Mouse (Mus musculus) neutrophil, adult 83 days (primary cell): ENCODE data around the gene Sppl2b. TPM values are rescaled to one million over a fixed set of nuclear protein-coding genes. Genes with fewer than 3 reads are reported as not detected.

Experiments
- total RNA-seq, 2 experiments: library from RNA; stranded (reverse); gene quantifications; one replicate each; pipeline ENCODE4 v1.2.4; 2023

The Sppl2b gene
- total RNA-seq: 10 to 100 TPM; 23.9 to 34.6 TPM

DNA sequence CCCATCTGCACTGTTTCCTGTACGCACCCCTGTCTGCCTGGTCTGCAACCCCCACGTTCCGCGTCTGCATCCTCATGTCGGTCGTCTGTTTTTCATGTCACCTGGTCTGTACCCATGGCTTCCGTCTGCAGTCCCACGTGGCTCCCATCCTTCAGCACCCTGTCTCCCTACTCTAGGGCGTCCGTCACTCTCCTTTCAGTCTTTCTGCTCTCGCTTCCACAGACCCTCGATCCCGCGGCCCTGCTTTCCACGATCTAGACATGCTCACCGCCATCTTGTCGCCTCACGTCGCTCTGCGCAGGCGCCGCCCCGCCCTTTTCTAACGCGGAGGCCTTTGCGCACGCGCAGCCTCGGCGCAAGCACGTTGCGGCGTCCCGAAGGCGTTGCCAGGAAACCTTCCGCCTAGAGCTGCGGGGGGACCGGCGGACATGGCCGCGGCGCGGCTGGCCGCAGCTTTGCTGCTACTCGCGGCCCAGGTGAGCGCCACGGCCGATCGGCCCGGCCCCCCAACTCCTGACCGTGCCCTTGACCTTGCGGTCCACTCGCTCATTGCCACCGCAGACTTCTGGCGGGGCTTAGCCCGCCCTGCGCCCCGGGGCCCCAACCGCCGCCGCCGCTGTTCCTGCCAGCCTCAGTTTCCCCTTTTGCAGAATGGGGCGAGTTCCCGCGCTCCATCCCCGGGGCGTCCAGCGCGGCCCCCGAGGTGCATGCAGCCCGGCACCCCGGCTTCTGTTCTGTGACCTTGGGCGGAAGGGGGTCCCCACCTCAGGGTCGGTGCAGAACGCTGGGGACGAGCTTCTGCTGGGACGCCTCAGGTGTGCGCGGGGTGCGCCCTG is at the start of gene Sppl2b, which contains the start of gene Lsm7:
Gene Sppl2b, plus strand, starts transcription at position 363 of the 836 bp plus-strand sequence.
Gene Lsm7, minus strand, starts transcription at position 297 of the 836 bp plus-strand sequence.

DNA sequence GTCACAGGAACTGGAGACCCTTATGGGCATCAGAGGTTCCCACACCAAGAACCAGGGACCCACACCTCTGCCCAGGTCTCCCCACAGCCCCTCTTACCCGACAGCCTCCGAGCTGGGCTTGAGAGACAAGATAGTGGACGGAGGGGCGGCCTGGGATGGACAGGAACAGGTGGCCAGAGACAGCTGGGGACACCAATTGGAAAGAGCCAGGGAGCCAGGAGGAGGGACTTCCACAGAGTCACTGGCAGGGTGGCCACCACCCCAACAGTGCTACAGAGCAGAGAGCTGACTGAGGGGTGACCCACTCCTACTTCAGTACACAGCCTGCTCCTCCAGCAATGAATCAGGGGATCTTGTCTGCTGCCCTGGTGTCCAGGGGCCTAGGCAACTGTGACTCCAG is 41.7 kb upstream of the Sppl2b start, which contains the start of gene Jsrp1:
Gene Jsrp1, minus strand, starts transcription at position 133 of the 400 bp plus-strand sequence.

DNA sequence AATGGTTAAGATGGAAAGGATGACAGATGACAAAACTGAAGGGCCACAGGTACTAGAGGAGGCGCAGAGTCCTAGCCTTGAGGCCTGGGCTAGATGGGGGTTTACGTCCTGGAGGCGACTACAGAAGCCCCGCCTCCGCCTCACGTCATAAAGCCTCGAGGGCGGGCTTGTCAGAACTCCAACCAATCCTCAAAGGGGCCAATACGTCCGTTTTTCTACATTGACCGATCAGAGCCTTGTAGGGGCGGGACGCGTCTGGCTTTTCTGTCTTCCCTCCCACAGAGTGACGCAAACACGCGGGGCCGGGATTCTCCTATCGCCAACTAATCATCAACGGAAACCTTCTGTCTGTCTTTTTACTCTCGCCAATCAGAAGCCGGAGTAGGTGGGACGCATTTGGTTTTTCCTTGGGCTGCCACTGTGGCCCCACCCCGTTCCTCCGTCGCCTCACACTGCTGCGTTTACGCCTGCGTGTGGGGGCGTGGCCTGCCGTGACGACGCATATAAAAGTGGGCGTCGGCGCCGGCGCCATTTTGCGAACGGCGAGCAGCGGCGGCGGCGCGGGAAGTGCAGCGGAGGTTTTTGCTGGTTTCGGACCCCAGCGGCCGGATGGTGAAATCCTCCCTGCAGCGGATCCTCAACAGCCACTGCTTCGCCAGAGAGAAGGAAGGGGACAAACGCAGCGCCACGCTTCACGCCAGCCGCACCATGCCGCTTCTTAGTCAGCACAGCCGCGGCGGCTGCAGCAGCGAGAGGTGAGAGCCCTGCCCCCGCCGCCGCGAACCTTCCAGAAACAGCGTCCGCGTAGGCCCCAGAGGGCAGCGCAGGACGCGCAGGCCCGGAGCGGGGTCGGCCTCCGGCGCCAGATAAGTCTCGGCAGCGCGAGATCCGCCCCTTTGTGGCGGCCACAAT is 28.7 kb upstream of the Sppl2b start, which contains the start of gene Oaz1:
Gene Oaz1, plus strand, starts transcription at position 506 of the 912 bp plus-strand sequence.

DNA sequence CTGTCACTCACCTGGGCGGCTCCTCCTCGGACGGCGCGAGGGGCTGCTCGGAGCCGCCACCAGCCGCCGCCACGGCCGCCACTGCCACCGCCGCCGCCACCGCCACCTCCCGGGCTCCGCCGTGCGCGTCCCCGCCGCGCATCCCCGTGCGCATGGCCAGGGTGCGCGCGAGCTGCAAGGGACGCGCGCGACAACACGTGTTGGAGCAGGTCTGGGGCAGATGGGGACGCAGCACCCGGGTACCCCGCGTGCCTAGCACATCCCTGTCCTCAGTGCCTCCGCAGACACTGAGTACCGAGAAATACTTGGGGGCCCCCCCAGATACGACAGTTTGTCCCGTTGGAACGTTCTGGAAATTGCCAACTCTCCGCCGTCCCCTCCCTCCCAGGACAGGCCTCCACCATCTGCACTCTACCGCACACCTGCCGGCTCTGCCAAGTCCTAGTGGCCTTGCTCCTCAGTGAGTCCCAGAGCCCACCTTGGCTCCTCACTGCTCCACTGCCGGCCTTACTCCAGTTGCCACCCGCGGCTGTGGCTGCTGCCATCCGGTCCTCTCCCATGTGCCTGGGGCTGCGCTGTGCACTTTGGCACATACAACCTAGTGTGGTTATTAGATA is 11.0 kb upstream of the Sppl2b start, which contains the start of gene Lingo3:
Gene Lingo3, minus strand, starts transcription at position 109 of the 617 bp plus-strand sequence.

DNA sequence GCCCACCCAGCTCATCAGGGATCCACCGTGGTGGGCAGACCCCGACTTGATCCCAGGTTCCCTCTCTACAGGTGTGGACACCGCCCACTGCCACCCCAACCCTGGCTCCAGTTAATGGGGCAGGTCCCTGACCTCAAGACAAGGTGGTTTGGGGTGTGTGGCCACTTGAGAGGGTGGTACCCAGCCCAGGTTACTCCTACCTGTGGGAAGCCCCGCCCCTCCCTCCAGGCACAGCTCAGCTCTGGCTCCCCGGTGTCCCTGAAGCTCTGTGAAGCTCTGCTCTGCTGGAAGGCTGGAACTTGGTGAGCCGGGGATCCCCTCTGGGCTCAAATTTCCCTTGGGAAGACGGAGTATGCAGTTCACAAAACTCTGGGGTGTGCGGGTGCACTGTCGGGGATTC is 16.5 kb downstream of the Sppl2b start, which contains the start of gene Tmprss9:
Gene Tmprss9, plus strand, starts transcription at position 268 of the 400 bp plus-strand sequence.

DNA sequence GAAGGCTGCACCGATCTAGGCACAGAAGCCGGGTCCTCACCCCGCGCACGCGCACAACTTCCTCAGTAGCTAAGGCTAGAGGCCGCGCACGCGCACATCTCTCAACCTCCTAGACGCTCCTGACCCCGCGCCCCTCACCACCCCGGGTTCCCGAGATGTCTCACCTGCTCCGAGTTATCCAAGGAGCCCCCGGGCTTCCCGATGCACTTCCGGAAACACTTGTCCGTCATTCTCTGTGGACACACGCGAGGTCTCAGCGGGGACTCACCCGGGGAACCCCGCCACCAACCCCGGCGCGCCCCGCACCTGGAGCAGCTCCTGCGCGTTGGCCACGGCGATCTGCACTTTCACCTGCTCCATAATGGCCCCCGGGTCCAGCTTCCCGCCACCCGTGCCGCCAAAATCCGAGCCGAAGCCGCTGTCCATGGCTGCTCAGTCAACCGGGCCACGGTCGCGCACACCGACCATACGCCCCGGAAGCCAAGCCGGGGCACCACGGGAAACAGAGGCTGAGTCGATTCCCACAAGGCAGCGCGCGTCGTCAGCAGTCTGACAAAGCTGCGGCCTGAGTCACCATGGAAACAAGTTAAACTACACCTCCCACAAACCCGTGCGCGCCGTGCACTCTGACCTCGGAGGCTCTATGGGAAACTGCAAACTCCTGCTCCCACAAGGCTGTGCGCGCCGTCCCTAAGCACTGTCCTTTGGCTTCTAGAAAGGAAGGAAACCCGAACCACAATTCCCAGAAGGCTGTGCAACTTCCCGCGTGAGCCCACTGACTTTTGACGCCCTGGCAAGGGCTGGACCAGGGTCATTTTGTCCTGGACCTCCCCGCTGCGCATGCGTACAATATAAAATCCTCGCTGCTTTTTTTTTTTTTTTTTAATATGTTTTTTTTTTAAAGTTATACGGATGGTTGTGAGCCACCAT is 45.5 kb downstream of the Sppl2b start, which contains the start of gene Timm13:
Gene Timm13, minus strand, starts transcription at position 652 of the 930 bp plus-strand sequence.

GRCm38 (mm10) chr10:80917779-80918434 is 62.8 kb downstream of the Sppl2b start, which contains the start of gene Lmnb2:
Gene Lmnb2 (minus strand): TSS chr10:80918245.

Other genes starting within 250 kb of the Sppl2b start
- gene Gm49322, start 249.3 kb upstream of the Sppl2b start, total RNA-seq: under 1 TPM; 0.29 to 0.70 TPM
- gene Csnk1g2, start 232.4 kb upstream of the Sppl2b start, total RNA-seq: 100 to 1,000 TPM in 1 of 2 experiments, 10 to 100 TPM in 1; 96.3 to 120 TPM
- 10 to 100 TPM; 19.2 to 23.8 TPM for gene Btbd2, start 198.2 kb upstream of the Sppl2b start, total RNA-seq
- gene Mknk2, start 177.2 kb upstream of the Sppl2b start, total RNA-seq: 100 to 1,000 TPM; 187 to 191 TPM
- 100 to 1,000 TPM; 124 TPM for gene Mob3a, start 153.3 kb upstream of the Sppl2b start, total RNA-seq
- gene Izumo4, start 153.1 kb upstream of the Sppl2b start, total RNA-seq: 1 to 10 TPM; 8.5 to 10.0 TPM
- 10 to 100 TPM; 91.5 to 95.8 TPM for gene Ap3d1, start 113.0 kb upstream of the Sppl2b start, total RNA-seq
- gene Dot1l, start 100.1 kb upstream of the Sppl2b start, total RNA-seq: 10 to 100 TPM; 30.9 to 33.4 TPM
- gene Sf3a2, start 57.1 kb upstream of the Sppl2b start, total RNA-seq: 10 to 100 TPM; 44.1 to 48.2 TPM
- 10 to 100 TPM; 70.8 to 77.6 TPM for gene Plekhj1, start 56.6 kb upstream of the Sppl2b start, total RNA-seq
- gene Amh, start 50.0 kb upstream of the Sppl2b start, total RNA-seq: 1 to 10 TPM in 1 of 2 experiments, under 1 TPM in 1; 0.94 to 1.1 TPM
- not detected for gene Jsrp1, start 41.8 kb upstream of the Sppl2b start, total RNA-seq
- gene Oaz1, start 28.6 kb upstream of the Sppl2b start, total RNA-seq: 100 to 1,000 TPM; 551 to 600 TPM
- not detected for gene Lingo3, start 11.2 kb upstream of the Sppl2b start, total RNA-seq
- gene Lsm7, start 66 bp upstream of the Sppl2b start, total RNA-seq: 10 to 100 TPM; 14.4 to 14.7 TPM
- not detected for gene Tmprss9, start 16.6 kb downstream of the Sppl2b start, total RNA-seq
- 10 to 100 TPM; 46.4 to 48.9 TPM for gene Timm13, start 45.7 kb downstream of the Sppl2b start, total RNA-seq
- gene Lmnb2, start 63.0 kb downstream of the Sppl2b start, total RNA-seq: 10 to 100 TPM; 22.0 to 24.2 TPM
- 10 to 100 TPM; 27.4 to 30.8 TPM for gene Gadd45b, start 74.8 kb downstream of the Sppl2b start, total RNA-seq
- under 1 TPM; 0.59 to 0.68 TPM for gene Gng7, start 159.7 kb downstream of the Sppl2b start, total RNA-seq
- not detected for gene Diras1, start 170.4 kb downstream of the Sppl2b start, total RNA-seq
- gene Slc39a3, start 182.2 kb downstream of the Sppl2b start, total RNA-seq: 10 to 100 TPM; 11.2 to 13.3 TPM
- 10 to 100 TPM; 48.3 to 49.5 TPM for gene Sgta, start 204.9 kb downstream of the Sppl2b start, total RNA-seq
- gene Thop1, start 214.8 kb downstream of the Sppl2b start, total RNA-seq: 1 to 10 TPM; 6.6 to 8.3 TPM
- gene Creb3l3, start 243.6 kb downstream of the Sppl2b start, total RNA-seq: 1 to 10 TPM in 1 of 2 experiments, under 1 TPM in 1; 0.64 to 1.2 TPM